Mouse (Mus musculus) hindbrain, embryonic 14.5 days (tissue): Measurements from ENCODE around the gene Elp6. TPM values are rescaled to one million over a fixed set of nuclear protein-coding genes. Genes with fewer than 3 reads are reported as not detected.
"Not testable (repeated sequence)": the region's sequence is repeated elsewhere in the genome, so short reads cannot be mapped to it uniquely, and the experiment has no call there.

Experiments used
- ATAC-seq: fragments of 200-750 bp; cut with Nextera tagmentation; 2 replicates; pipeline ENCODE4 v1.8.0; 2017; ENCODE audit warnings: moderate number of reproducible peaks, mild to moderate bottlenecking, moderate TSS enrichment, moderate library complexity; ENCODE audit not compliant: low FRiP score
- DNase-seq: peaks from one replicate; pipeline ENCODE4 v3.0.0-alpha.2; 2015; ENCODE audit warnings: low spot score
- H3K27ac ChIP-seq: fragments of 300-500 bp; sonication (generic); 2 replicates; pipeline ENCODE4 v1.5.1; 2014; ENCODE audit warnings: mild to moderate bottlenecking, moderate library complexity
- H3K27me3 ChIP-seq: fragments of 300-500 bp; sonication (generic); 2 replicates; pipeline ENCODE4 v1.6.1; 2014; ENCODE audit warnings: mild to moderate bottlenecking, low read length, mixed read lengths; ENCODE audit not compliant: control insufficient read depth, insufficient read depth
- H3K36me3 ChIP-seq: fragments of 300-500 bp; sonication (generic); replicated peaks from 2 replicates; pipeline ENCODE4 v1.6.1; 2014; ENCODE audit not compliant: control insufficient read depth, insufficient read depth
- H3K4me1 ChIP-seq: fragments of 300-500 bp; sonication (generic); replicated peaks from 2 replicates; pipeline ENCODE4 v1.6.1; 2014; ENCODE audit warnings: antibody characterized with exemption, low read length, mixed read lengths; ENCODE audit not compliant: control insufficient read depth, insufficient read depth
- H3K4me2 ChIP-seq: fragments of 300-500 bp; sonication (generic); replicated peaks from 2 replicates; pipeline ENCODE4 v1.6.1; 2014; ENCODE audit warnings: mild to moderate bottlenecking, moderate library complexity
- H3K4me3 ChIP-seq: fragments of 300-500 bp; sonication (generic); replicated peaks from 2 replicates; pipeline ENCODE4 v1.5.1; 2014; ENCODE audit warnings: mild to moderate bottlenecking, low read length
- H3K9ac ChIP-seq: fragments of 300-500 bp; sonication (generic); 2 replicates; pipeline ENCODE4 v1.6.1; 2014
- H3K9me3 ChIP-seq: fragments of 300-500 bp; sonication (generic); 2 replicates; pipeline ENCODE4 v1.6.1; 2016; ENCODE audit warnings: low read length; ENCODE audit not compliant: control insufficient read depth
- WGBS: fragments of 180-500 bp; shearing (Covaris S2); extraction: QIAGEN DNeasy Blood & Tissue Kit; methylation state at CpG from one replicate; pipeline ENCODE4 v1.1.7; 2014; 5-methylcytosine and 5-hydroxymethylcytosine counted together
- polyA plus RNA-seq: library from polyadenylated mRNA; unstranded; fragments of >200 nt; fragmentation: Nextera tagmentation; extraction: Ambion mirVana; gene quantifications from 2 replicates; pipeline ENCODE4 v1.2.1, GENCODE M21; 2014

The Elp6 gene
- polyA plus RNA-seq, 1 experiment from 2014 or later: 35.9 TPM

DNA sequence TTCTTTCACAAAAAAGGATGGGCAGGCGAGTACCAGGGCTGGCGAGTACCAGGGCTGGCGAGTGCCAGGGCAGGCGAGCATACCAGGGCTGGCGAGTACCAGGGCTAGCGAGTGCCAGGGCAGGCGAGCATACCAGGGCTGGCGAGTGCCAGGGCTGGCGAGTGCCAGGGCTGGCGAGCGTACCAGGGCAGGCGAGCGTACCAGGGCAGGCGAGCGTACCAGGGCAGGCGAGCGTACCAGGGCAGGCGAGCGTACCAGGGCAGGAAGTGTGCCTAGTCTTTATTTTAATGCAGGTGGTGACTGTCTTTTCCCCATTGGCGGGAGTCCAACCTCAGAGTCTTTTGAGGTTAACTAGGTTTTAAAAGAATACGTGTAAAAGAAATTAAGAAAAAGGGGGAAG lies 24.7 kb downstream of the Elp6 start:
- Histone ChIP-seq H3K36me3 (no peaks in the 10 kb centered on the region), H3K9ac (no peak overlapping the region), H3K4me1 (peaks cover 9% of the 10 kb centered on the region), H3K4me3 (no peak overlapping the region), H3K27ac (no peak overlapping the region), H3K27me3 (no peaks in the 10 kb centered on the region), H3K4me2 (no peak overlapping the region), H3K9me3 (no peaks in the 10 kb centered on the region)
- 84% methylated on average over 21 of the region's 21 CpGs for WGBS
- DNase-seq (no peak), ATAC-seq (no peak)

GRCm38 (mm10) chr9:110330341-110330740 lies 25.4 kb downstream of the Elp6 start:
- H3K4me1 ChIP-seq: peaks cover 9% of the 10 kb centered on the region
- no peak for DNase-seq
- no peak overlapping the region for H3K9ac ChIP-seq
- H3K36me3 ChIP-seq: no peaks in the 10 kb centered on the region
- 57% methylated on average over 6 of the region's 6 CpGs for WGBS
- H3K27me3 ChIP-seq: no peaks in the 10 kb centered on the region
- no peak for ATAC-seq
- no peaks in the 10 kb centered on the region for H3K9me3 ChIP-seq
- no peak overlapping the region for H3K27ac ChIP-seq
- no peak overlapping the region for H3K4me3 ChIP-seq
- H3K4me2 ChIP-seq: no peak overlapping the region

- ATAC-seq, H3K9me3 ChIP-seq, H3K27ac ChIP-seq, H3K4me2 ChIP-seq, DNase-seq, H3K36me3 ChIP-seq, H3K4me1 ChIP-seq, H3K9ac ChIP-seq, H3K4me3 ChIP-seq, H3K27me3 ChIP-seq: not testable (repeated sequence)
- 94% methylated on average over 4 of the region's 5 CpGs for WGBS
Measured at GRCm38 (mm10) chr9:110330913-110331312, 25.9 kb downstream of the Elp6 start.

DNA sequence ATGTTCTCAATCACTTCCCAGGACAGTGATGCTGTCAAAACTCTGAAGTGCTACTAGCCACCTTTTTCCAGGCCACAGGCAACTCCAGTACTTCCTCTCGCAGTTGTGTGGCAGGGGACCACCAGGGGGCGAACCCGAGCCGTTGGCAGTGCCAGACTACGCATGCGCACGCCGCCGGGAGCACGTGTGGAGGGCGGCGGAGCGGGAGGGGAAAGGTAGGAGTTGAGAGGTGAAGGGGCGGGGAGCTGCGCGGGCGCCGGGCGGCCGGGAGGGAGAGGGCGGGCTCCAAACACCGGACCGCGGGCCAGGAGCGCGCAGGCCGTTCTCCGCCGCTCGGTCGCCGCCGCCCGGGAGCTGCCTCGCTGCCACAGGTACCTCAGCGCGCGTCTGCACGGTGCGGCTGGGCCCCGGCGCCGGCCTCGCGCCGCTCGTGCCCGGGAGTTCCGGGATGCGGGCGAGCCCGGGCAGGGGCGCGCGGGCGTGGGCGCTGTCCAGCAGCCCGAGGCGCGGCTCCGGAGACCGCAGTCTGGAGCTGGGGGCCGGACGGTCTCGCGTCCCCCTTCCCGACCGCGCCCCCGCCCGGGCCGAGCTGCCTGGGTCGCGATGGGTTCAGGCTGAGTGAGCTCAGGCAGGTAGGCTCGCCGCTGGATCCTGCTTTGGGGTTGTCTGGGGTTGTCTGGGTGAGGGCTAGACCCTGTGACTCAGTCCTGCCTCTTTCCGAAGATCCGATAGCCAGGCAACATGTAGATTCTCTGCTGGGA lies 28.3 kb downstream of the Elp6 start, which contains the start of gene Scap:
Gene Scap (plus strand): TSS at position 154 of the 761 bp plus-strand sequence.
- Histone ChIP-seq H3K27ac (no peak within 1 kb of the TSS), H3K9me3 (no peaks in the 10 kb centered on the region), H3K4me2 (peak within 1 kb of the TSS; percentile 93), H3K4me3 (peak within 1 kb of the TSS; percentile 58), H3K9ac (peak within 1 kb of the TSS; percentile 75), H3K4me1 (peaks cover 9% of the 10 kb centered on the region), H3K27me3 (no peaks in the 10 kb centered on the region), H3K36me3 (no peaks in the 10 kb centered on the region)
- DNase-seq (peak; percentile 97), ATAC-seq (peak; percentile 89)
- under 1% methylated on average over 57 of the region's 78 CpGs for WGBS

DNA sequence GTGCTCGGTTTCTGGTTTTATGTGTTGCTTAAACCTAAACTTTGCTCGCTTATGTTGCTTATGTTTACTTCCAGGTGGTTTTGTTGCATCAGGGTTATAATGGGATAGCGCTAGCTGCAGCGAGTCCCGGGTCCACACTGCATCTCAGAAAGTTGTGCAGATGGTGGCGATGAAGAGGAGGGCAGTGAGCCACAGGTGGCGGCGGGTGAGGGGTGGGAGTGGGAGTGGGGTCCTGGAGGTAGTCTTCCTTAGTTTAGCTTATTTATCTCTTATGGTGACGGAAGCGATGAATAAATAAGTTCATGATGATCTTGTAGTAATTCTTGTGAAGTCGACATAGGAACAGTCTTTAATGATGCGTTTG lies 28.9 kb downstream of the Elp6 start:
- Histone ChIP-seq H3K27ac (no peak overlapping the region), H3K27me3 (no peaks in the 10 kb centered on the region), H3K4me2 (peak overlapping the region; percentile 93), H3K9me3 (no peaks in the 10 kb centered on the region), H3K36me3 (no peaks in the 10 kb centered on the region), H3K4me1 (peaks cover 9% of the 10 kb centered on the region), H3K4me3 (peak overlapping the region; percentile 58), H3K9ac (peak overlapping the region; percentile 75)
- no peak for ATAC-seq
- WGBS: 14% methylated on average over 12 of the region's 12 CpGs
- no peak for DNase-seq

DNA sequence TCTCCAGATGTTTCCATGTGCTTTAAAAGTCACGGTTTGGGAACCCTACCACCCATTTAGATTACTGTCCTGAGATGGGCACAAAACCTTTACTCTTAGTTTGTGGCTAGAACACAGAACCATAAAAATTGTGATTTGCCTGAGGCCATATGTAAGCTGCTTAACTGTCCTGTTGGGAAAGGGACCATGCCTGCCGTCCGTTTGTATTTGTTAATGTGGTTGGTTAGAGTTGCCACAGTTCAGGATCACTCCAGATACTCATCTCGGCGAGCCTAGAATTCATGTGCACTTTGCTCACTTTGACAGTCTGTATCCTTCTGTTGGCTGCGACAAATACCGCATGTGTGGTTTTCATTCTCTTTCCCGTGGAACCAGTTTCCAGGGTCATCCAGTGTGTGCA lies 29.9 kb downstream of the Elp6 start:
- no peak overlapping the region for H3K4me2 ChIP-seq
- ATAC-seq: no peak

DNA sequence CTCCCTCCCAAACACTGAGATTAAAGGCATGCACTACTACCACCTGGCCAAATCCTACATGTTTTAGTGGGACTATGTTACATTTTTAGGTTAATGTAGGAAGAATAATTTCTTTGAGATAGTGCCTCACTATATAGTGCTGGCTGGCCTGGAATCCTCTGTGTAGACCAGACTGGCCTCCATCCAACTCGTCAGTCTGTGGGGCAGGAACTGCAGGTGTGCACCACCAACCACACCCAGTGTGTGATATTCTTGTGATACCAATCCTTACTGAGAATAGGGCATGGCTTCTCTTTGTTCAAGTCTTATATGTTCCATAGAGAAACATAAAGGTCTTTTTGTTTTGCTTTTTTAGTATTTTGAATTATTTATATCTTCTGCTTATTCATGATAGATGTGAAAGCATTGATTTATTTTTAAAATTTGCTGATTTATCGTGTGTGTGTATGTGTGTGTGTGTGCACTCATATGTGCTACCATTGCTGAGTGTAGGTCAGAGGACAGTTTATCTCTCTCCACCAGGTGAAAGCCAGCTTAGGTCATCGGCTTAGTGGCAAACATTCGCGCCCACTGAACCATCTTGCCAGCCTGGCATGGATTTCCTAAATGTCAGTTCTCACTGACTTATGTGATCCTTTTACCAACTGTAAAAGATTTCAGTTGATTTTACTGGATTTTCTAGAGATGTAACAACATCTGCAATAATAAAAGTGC lies 35.2 kb downstream of the Elp6 start:
- H3K9ac ChIP-seq: no peak overlapping the region
- no peaks in the 10 kb centered on the region for H3K4me1 ChIP-seq
- DNase-seq (no peak), ATAC-seq (no peak)
- no peak overlapping the region for H3K4me3 ChIP-seq
- H3K9me3 ChIP-seq: no peaks in the 10 kb centered on the region
- H3K27ac ChIP-seq: no peak overlapping the region
- no peaks in the 10 kb centered on the region for H3K36me3 ChIP-seq
- H3K27me3 ChIP-seq: no peaks in the 10 kb centered on the region
- 91% methylated on average over 5 of the region's 5 CpGs for WGBS
- H3K4me2 ChIP-seq: no peak overlapping the region

More for the DNA sequence above, 29.9 kb downstream of the Elp6 start:
- WGBS: 76% methylated on average over 8 of the region's 8 CpGs
- Histone ChIP-seq H3K27ac (no peak overlapping the region), H3K27me3 (no peaks in the 10 kb centered on the region), H3K4me3 (no peak overlapping the region), H3K9me3 (no peaks in the 10 kb centered on the region), H3K36me3 (no peaks in the 10 kb centered on the region), H3K9ac (no peak overlapping the region), H3K4me1 (peaks cover 9% of the 10 kb centered on the region)
- no peak for DNase-seq

DNA sequence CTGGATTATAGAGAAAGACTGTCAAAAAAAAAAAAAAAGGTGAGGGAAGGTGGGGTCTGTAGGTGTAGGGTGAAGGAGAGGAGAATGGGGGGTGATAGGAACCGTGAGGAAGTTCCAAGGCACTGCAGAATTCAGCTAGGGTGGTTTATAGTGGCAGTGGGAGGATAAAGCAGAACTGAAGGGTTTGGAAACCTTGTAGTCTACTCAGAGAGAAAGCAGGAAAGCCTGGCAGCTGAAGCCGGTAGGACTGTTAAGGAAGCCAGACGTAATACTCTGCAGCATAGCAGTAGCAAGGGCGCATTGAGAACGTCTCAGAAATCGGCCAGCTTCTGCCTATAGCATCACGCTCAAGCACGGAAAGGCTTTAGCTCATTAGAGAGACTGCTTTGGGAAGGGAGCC lies 37.0 kb downstream of the Elp6 start:
- Histone ChIP-seq H3K4me2 (no peak overlapping the region), H3K36me3 (no peaks in the 10 kb centered on the region), H3K27me3 (no peaks in the 10 kb centered on the region), H3K27ac (no peak overlapping the region), H3K9me3 (no peaks in the 10 kb centered on the region), H3K4me3 (no peak overlapping the region), H3K4me1 (no peaks in the 10 kb centered on the region), H3K9ac (no peak overlapping the region)
- no peak for ATAC-seq
- 91% methylated on average over 8 of the region's 8 CpGs for WGBS
- no peak for DNase-seq

DNA sequence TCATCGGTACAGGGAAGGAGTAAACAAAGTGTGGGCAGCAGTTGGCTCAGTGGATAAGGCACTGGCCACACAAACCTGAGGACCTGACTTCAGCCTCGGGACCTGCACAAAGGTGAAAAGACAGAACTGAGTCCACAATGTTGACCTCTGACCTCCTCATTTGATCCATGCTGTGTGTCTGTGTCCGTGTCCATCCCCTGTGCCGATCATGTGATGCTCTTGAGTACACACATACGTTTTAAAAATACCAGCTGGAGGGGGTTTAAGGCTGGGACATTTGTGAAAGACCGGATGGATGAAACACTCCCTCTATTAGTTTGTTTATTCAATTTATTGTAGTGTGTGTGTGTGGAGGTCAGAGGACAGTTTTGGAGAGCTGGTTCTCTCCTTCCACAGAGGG lies 38.8 kb downstream of the Elp6 start:
- Histone ChIP-seq H3K27ac (no peak overlapping the region), H3K4me1 (no peaks in the 10 kb centered on the region), H3K36me3 (no peaks in the 10 kb centered on the region), H3K4me3 (no peak overlapping the region), H3K9ac (no peak overlapping the region), H3K27me3 (no peaks in the 10 kb centered on the region), H3K9me3 (no peaks in the 10 kb centered on the region), H3K4me2 (no peak overlapping the region)
- WGBS: 68% methylated on average over 6 of the region's 6 CpGs
- ATAC-seq (no peak), DNase-seq (no peak)
